Comparison of ENCODE assay signal across 9 mouse cellular contexts in the genomic region with DNA sequence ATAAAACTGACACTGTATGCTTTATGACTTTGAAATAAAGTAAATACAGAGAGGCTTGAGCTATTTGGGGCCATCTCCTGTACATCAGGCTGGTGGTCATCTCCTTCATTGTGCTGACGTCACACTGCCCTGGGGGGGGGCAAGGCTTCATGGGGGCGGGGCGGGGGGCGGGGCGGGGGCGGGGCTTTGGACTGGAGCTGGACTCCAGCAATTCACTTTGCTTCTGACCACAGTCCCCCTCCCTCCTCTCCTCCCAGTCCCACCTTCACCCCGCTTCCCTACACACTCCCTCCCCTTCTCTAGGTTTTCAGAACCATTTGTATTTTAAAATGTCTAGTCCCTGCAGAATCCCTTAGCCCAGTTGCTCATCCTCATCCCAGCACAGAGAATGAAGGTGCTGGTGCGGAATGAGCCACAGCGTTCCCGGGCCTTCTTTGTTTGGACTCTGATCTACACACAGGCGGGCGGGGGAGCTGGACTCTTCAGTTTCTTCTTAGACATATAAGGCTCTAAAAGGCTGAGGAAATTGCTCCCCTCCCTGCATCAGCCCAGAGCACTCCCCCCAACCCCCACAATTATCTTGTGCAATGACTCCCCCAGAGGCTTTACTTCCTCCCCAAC. TPM values are rescaled to one million over a fixed set of nuclear protein-coding genes. Genes with fewer than 3 reads are reported as not detected.
DNase-seq lines count a peak whose midpoint lies in the region; ATAC-seq lines count a peak whose summit lies in the region.
"Had no signal": no experiment of that assay in that cellular context is flagged by ENCODE, and none has a peak within 500 bp of the region (broad histone marks: within the 10 kb centered on the region; RNA-seq: fewer than 3 reads in every experiment).

No protein-coding gene starts in this region.

- H3K9ac ChIP-seq in heart, embryonic 14.5 days (ENCODE audit: low read length) = peak overlapping the region; percentile 42; the same call in 1 of the 2 replicates
- H3K9ac ChIP-seq in forebrain, embryonic 12.5 days = peak overlapping the region; percentile 44; the same call in 1 of the 2 replicates
- H3K9ac ChIP-seq in kidney, embryonic 15.5 days = 0 out of 2 replicates have a peak overlapping the region, but pooled peaks have one; percentile 15

- H3K36me3 ChIP-seq in heart, embryonic 14.5 days (ENCODE audit: control insufficient read depth, insufficient read depth, low read length) = no peaks in the 10 kb centered on the region
- H3K36me3 ChIP-seq in forebrain, embryonic 12.5 days (replicated peaks) = no peaks in the 10 kb centered on the region
- H3K36me3 ChIP-seq in kidney, embryonic 15.5 days = no peaks in the 10 kb centered on the region
- no peaks in the 10 kb centered on the region for H3K36me3 ChIP-seq in midbrain, embryonic 10.5 days

- H3K27me3 ChIP-seq in heart, embryonic 14.5 days (ENCODE audit: control insufficient read depth, insufficient read depth, low read length) = no peaks in the 10 kb centered on the region
- H3K27me3 ChIP-seq in forebrain, embryonic 12.5 days = peaks cover 4% of the 10 kb centered on the region; the same call in 1 of the 2 replicates
- peaks cover 3% of the 10 kb centered on the region; the same call in 1 of the 2 replicates for H3K27me3 ChIP-seq in kidney, embryonic 15.5 days
- peaks cover 43% of the 10 kb centered on the region for H3K27me3 ChIP-seq in midbrain, embryonic 10.5 days (ENCODE audit: low read depth, poor library complexity, severe bottlenecking)

- peak overlapping the region; percentile 60 for H3K4me2 ChIP-seq in heart, embryonic 14.5 days (ENCODE audit: low read length)
- peak overlapping the region; percentile 46 for H3K4me2 ChIP-seq in forebrain, embryonic 12.5 days
- H3K4me2 ChIP-seq in kidney, embryonic 15.5 days = peak overlapping the region; percentile 61

- DNase-seq in heart, adult 11 months = no peak
- DNase-seq in midbrain, embryonic 10.5 days (ENCODE audit: low spot score) = peak; percentile 68
- DNase-seq in layer of hippocampus, adult 8-10 months (ENCODE audit: low spot score in 2 of 2) = no peak
- DNase-seq in layer of hippocampus, adult 11-12 months (ENCODE audit: low spot score) = no peak
- no peak for DNase-seq in cerebellum, postnatal 4 days (ENCODE audit: low spot score in 2 of 2)

- H3K27ac ChIP-seq in heart, embryonic 14.5 days (replicated peaks in 1 of 2; ENCODE audit: control insufficient read depth in 1 of 2, insufficient read depth in 1 of 2, low read depth in 2 of 2, low read length in 2 of 2) = peak overlapping the region; percentile 47 to 59; a peak in 3 of 4 replicates
- H3K27ac ChIP-seq in forebrain, embryonic 12.5 days = 0 out of 2 replicates have a peak overlapping the region, but pooled peaks have one; percentile 37
- peak overlapping the region; percentile 83 for H3K27ac ChIP-seq in kidney, embryonic 15.5 days
- peak overlapping the region; percentile 87 for H3K27ac ChIP-seq in midbrain, embryonic 10.5 days (replicated peaks)
- H3K27ac ChIP-seq: heart, adult 2 months had no signal

- H3K4me1 ChIP-seq in heart, embryonic 14.5 days (ENCODE audit: control insufficient read depth in 2 of 2, insufficient read depth in 2 of 2, low read length in 2 of 2) = peaks cover 21 to 40% of the 10 kb centered on the region in 2 experiments
- peaks cover 14% of the 10 kb centered on the region for H3K4me1 ChIP-seq in forebrain, embryonic 12.5 days
- peaks cover 33% of the 10 kb centered on the region for H3K4me1 ChIP-seq in kidney, embryonic 15.5 days
- peaks cover 28% of the 10 kb centered on the region for H3K4me1 ChIP-seq in midbrain, embryonic 10.5 days

- ATAC-seq in heart, embryonic 14.5 days (ENCODE audit: insufficient number of reproducible peaks, insufficient read depth, low FRiP score, low read depth) = no peak; the same call in 1 of the 2 replicates
- ATAC-seq in forebrain, embryonic 12.5 days (ENCODE audit: low FRiP score) = peak; percentile 54
- peak; percentile 81 for ATAC-seq in kidney, embryonic 15.5 days (replicated peaks; ENCODE audit: low FRiP score)

- WGBS in heart, embryonic 14.5 days = 4% methylated on average over 12 of the region's 12 CpGs
- 2% methylated on average over 12 of the region's 12 CpGs for WGBS in forebrain, embryonic 12.5 days
- 1% methylated on average over 12 of the region's 12 CpGs for WGBS in kidney, embryonic 15.5 days
- WGBS in midbrain, embryonic 10.5 days = under 1% methylated on average over 12 of the region's 12 CpGs

- H3K4me3 ChIP-seq in heart, embryonic 14.5 days (ENCODE audit: control insufficient read depth in 1 of 2, insufficient read depth in 1 of 2, low read depth in 1 of 2, low read length in 2 of 2) = peak overlapping the region; percentile 19 to 21; a peak in 2 of 4 replicates
- peak overlapping the region; percentile 20; the same call in 1 of the 2 replicates for H3K4me3 ChIP-seq in forebrain, embryonic 12.5 days (replicated peaks)
- peak overlapping the region; percentile 38 for H3K4me3 ChIP-seq in kidney, embryonic 15.5 days (replicated peaks)
- H3K4me3 ChIP-seq in midbrain, embryonic 10.5 days = peak overlapping the region; percentile 50
- H3K4me3 ChIP-seq: heart, adult 2 months had no signal

- no peaks in the 10 kb centered on the region for H3K9me3 ChIP-seq in heart, embryonic 14.5 days (ENCODE audit: control insufficient read depth, low read length)
- H3K9me3 ChIP-seq in forebrain, embryonic 12.5 days = no peaks in the 10 kb centered on the region
- H3K9me3 ChIP-seq in kidney, embryonic 15.5 days (replicated peaks) = no peaks in the 10 kb centered on the region
- no peaks in the 10 kb centered on the region for H3K9me3 ChIP-seq in midbrain, embryonic 10.5 days (replicated peaks)

RNA-seq across cellular contexts. Expression of gene Aldh1b1, which starts 3.5 kb away (rescaled TPM):
- polyA plus RNA-seq in heart, embryonic 14.5 days (2014; fragmentation: Nextera tagmentation; extraction: Ambion mirVana) = 68.7 and 75.0 TPM in 2 replicates
- polyA plus RNA-seq in forebrain, embryonic 12.5 days (2016; fragmentation: Nextera tagmentation; extraction: Ambion mirVana) = 9.7 and 11.3 TPM in 2 replicates
- 10.8 and 11.2 TPM in 2 replicates for polyA plus RNA-seq in kidney, embryonic 15.5 days (2015; fragmentation: Nextera tagmentation; extraction: Ambion mirVana)
- 4.6 and 5.1 TPM in 2 replicates for polyA plus RNA-seq in midbrain, embryonic 10.5 days (2016; fragmentation: Nextera tagmentation; extraction: Ambion mirVana)
- 10 to 100 TPM in 1 of 4 experiments, 1 to 10 TPM in 3; 7.3 to 11.5 (median 8.8) TPM for total RNA-seq in layer of hippocampus, adult 8-10 months (2022)

RNA-seq across cellular contexts. Expression of gene Igfbpl1, which starts 31.4 kb away (rescaled TPM):
- polyA plus RNA-seq in heart, embryonic 14.5 days (2014; fragmentation: Nextera tagmentation; extraction: Ambion mirVana) = 5.9 TPM in 2 replicates
- polyA plus RNA-seq in forebrain, embryonic 12.5 days (2016; fragmentation: Nextera tagmentation; extraction: Ambion mirVana) = 55.9 and 74.5 TPM in 2 replicates
- polyA plus RNA-seq in kidney, embryonic 15.5 days (2015; fragmentation: Nextera tagmentation; extraction: Ambion mirVana) = 0.06 and 0.10 TPM in 2 replicates
- 13.8 and 23.1 TPM in 2 replicates for polyA plus RNA-seq in midbrain, embryonic 10.5 days (2016; fragmentation: Nextera tagmentation; extraction: Ambion mirVana)
- total RNA-seq in layer of hippocampus, adult 8-10 months (2022) = 1 to 10 TPM in 1 of 4 experiments, under 1 TPM in 3; 0.43 to 1.3 (median 0.66) TPM

RNA-seq across cellular contexts. Expression of gene Stra6l, which starts 53.2 kb away (rescaled TPM):
- polyA plus RNA-seq in heart, embryonic 14.5 days (2014; fragmentation: Nextera tagmentation; extraction: Ambion mirVana) = 0.11 and 0.16 TPM in 2 replicates
- 0.65 and 1.2 TPM in 2 replicates for polyA plus RNA-seq in forebrain, embryonic 12.5 days (2016; fragmentation: Nextera tagmentation; extraction: Ambion mirVana)
- 0.57 and 0.84 TPM in 2 replicates for polyA plus RNA-seq in kidney, embryonic 15.5 days (2015; fragmentation: Nextera tagmentation; extraction: Ambion mirVana)
- polyA plus RNA-seq in midbrain, embryonic 10.5 days (2016; fragmentation: Nextera tagmentation; extraction: Ambion mirVana) = 0.11 and 0.17 TPM in 2 replicates
- total RNA-seq in layer of hippocampus, adult 8-10 months (2022) = under 1 TPM in 2 of 4 experiments, not detected in 2; 0.13 to 0.14 TPM
- total RNA-seq: heart, adult 2 months had no signal

Comparison
In these comparisons a context has a peak if more than half of its experiments do, and no peak if none do; other contexts are left out.
1. H3K27ac ChIP-seq: peak in every context shown above with its lines; median percentile 87 in midbrain, embryonic 10.5 days; 83 in kidney, embryonic 15.5 days; 53 in heart, embryonic 14.5 days; 37 in forebrain, embryonic 12.5 days.